Mouse (Mus musculus): Measurements from ENCODE around the gene Tmem132a. TPM values are rescaled to one million over a fixed set of nuclear protein-coding genes. Genes with fewer than 3 reads are reported as not detected.
A peak's percentile ranks its signal among the peaks of the same experiment; 100 is the strongest.

Tmem132a gene
- polyA plus RNA-seq, 1 experiment from 2014 or later: 130 TPM

DNA sequence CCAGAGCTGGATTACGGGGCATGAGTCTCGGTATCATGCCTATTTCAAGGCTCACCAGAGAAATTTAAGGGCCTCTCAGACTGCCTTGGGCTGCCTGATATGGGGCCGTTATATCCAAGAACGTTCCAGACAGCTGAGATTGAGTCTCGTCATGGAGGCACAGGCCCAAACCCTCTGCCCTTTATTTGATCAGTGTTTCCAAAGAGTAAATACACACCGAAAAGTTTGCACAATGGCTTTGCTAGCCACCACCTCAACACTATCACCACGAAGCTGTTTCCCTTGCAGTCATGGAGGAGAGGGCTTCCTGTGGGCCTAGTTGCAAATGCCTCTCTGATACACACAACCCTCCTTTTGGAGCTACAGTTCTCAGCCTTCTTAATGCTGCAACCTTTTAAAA is 45.7 kb downstream of the Tmem132a start:
- 89% methylated on average over 7 of the region's 7 CpGs for WGBS
- Histone ChIP-seq H3K4me2 (replicated peaks) (no peak overlapping the region), H3K9me3 (no peaks in the 10 kb centered on the region), H3K27ac (no peak overlapping the region), H3K4me1 (no peaks in the 10 kb centered on the region), H3K9ac (no peak overlapping the region), H3K27me3 (no peaks in the 10 kb centered on the region; the same call in 1 of the 2 replicates), H3K4me3 (no peak overlapping the region), H3K36me3 (no peaks in the 10 kb centered on the region)
- no peak for ATAC-seq (ENCODE audit: insufficient number of reproducible peaks, insufficient read depth, low FRiP score, low TSS enrichment)

- no peak overlapping the region for H3K4me2 ChIP-seq (replicated peaks)
- H3K9ac ChIP-seq: no peak overlapping the region
- no peak for ATAC-seq (ENCODE audit: insufficient number of reproducible peaks, insufficient read depth, low FRiP score, low TSS enrichment)
- H3K27me3 ChIP-seq: no peaks in the 10 kb centered on the region; the same call in 1 of the 2 replicates
- H3K9me3 ChIP-seq: no peaks in the 10 kb centered on the region
- 94% methylated on average over 4 of the region's 4 CpGs for WGBS
- H3K27ac ChIP-seq: no peak overlapping the region
- H3K36me3 ChIP-seq: no peaks in the 10 kb centered on the region
- H3K4me1 ChIP-seq: no peaks in the 10 kb centered on the region
- no peak overlapping the region for H3K4me3 ChIP-seq
Observed at GRCm38 (mm10) chr19:10822534-10822933, 47.2 kb downstream of the Tmem132a start.

DNA sequence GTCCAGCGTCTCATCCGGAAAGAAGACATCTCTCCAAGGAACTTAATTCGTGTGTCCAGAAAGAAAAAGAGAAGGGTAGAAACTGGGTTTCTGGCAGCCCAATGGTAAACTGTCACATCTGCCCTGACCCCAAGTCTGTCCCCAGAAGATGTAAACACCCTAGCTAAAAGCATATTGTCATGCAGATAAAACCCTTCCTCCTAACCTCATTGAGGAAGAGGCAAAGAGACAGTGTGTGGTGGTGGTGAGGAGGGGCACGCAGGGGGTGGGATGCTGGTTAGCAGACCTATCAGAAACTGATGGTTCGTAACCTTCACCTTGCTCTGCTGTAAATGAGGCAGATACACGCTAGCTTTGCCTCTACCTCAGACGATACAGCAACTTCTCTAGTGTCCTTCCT is 48.4 kb downstream of the Tmem132a start:
- no peak overlapping the region for H3K4me3 ChIP-seq
- 58% methylated on average over 7 of the region's 7 CpGs for whole genome bisulfite sequencing
- H3K4me1 ChIP-seq: no peaks in the 10 kb centered on the region
- no peak overlapping the region for H3K4me2 ChIP-seq (replicated peaks)
- no peak overlapping the region for H3K27ac ChIP-seq
- no peaks in the 10 kb centered on the region for H3K36me3 ChIP-seq
- no peaks in the 10 kb centered on the region; the same call in 1 of the 2 replicates for H3K27me3 ChIP-seq
- ATAC-seq (ENCODE audit: insufficient number of reproducible peaks, insufficient read depth, low FRiP score, low TSS enrichment): no peak
- H3K9me3 ChIP-seq: no peaks in the 10 kb centered on the region
- H3K9ac ChIP-seq: no peak overlapping the region

- Histone ChIP-seq H3K36me3 (no peaks in the 10 kb centered on the region), H3K4me2 (replicated peaks) (peak overlapping the region; percentile 29), H3K27me3 (no peaks in the 10 kb centered on the region; the same call in 1 of the 2 replicates), H3K4me1 (no peaks in the 10 kb centered on the region), H3K9me3 (no peaks in the 10 kb centered on the region), H3K4me3 (no peak overlapping the region), H3K27ac (no peak overlapping the region), H3K9ac (no peak overlapping the region)
- 43% methylated on average over 17 of the region's 17 CpGs for WGBS
- ATAC-seq (ENCODE audit: insufficient number of reproducible peaks, insufficient read depth, low FRiP score, low TSS enrichment): no peak
Observed at GRCm38 (mm10) chr19:10818217-10818946, 51.4 kb downstream of the Tmem132a start.

GRCm38 (mm10) chr19:10816462-10816861 is 53.3 kb downstream of the Tmem132a start:
- H3K9me3 ChIP-seq: no peaks in the 10 kb centered on the region
- no peak for ATAC-seq (ENCODE audit: insufficient number of reproducible peaks, insufficient read depth, low FRiP score, low TSS enrichment)
- WGBS: 63% methylated on average over 2 of the region's 2 CpGs
- H3K27ac ChIP-seq: no peak overlapping the region
- no peak overlapping the region for H3K9ac ChIP-seq
- no peaks in the 10 kb centered on the region; the same call in 1 of the 2 replicates for H3K27me3 ChIP-seq
- H3K4me1 ChIP-seq: no peaks in the 10 kb centered on the region
- no peak overlapping the region for H3K4me2 ChIP-seq (replicated peaks)
- H3K36me3 ChIP-seq: no peaks in the 10 kb centered on the region
- H3K4me3 ChIP-seq: no peak overlapping the region

- 86% methylated on average over 6 of the region's 6 CpGs for WGBS
- H3K9me3 ChIP-seq: no peaks in the 10 kb centered on the region
- no peaks in the 10 kb centered on the region; the same call in 1 of the 2 replicates for H3K27me3 ChIP-seq
Observed at GRCm38 (mm10) chr19:10815871-10816270, 53.9 kb downstream of the Tmem132a start.

GRCm38 (mm10) chr19:10813905-10814304 is 55.8 kb downstream of the Tmem132a start:
- H3K9me3 ChIP-seq: no peaks in the 10 kb centered on the region
- no peak for ATAC-seq (ENCODE audit: insufficient number of reproducible peaks, insufficient read depth, low FRiP score, low TSS enrichment)
- H3K4me3 ChIP-seq: no peak overlapping the region
- H3K27me3 ChIP-seq: no peaks in the 10 kb centered on the region
- no peaks in the 10 kb centered on the region for H3K4me1 ChIP-seq
- no peak overlapping the region for H3K27ac ChIP-seq
- no peaks in the 10 kb centered on the region for H3K36me3 ChIP-seq
- 64% methylated on average over 7 of the region's 7 CpGs for WGBS
- H3K9ac ChIP-seq: no peak overlapping the region
- no peak overlapping the region for H3K4me2 ChIP-seq (replicated peaks)

More at GRCm38 (mm10) chr19:10815871-10816270, 53.9 kb downstream of the Tmem132a start:
- Histone ChIP-seq H3K4me3 (no peak overlapping the region), H3K36me3 (no peaks in the 10 kb centered on the region), H3K27ac (no peak overlapping the region), H3K9ac (no peak overlapping the region), H3K4me2 (replicated peaks) (no peak overlapping the region), H3K4me1 (no peaks in the 10 kb centered on the region)
- ATAC-seq (ENCODE audit: insufficient number of reproducible peaks, insufficient read depth, low FRiP score, low TSS enrichment): no peak

- no peaks in the 10 kb centered on the region for H3K36me3 ChIP-seq
- 92% methylated on average over 5 of the region's 5 CpGs for WGBS
- no peak overlapping the region for H3K27ac ChIP-seq
- H3K9me3 ChIP-seq: no peaks in the 10 kb centered on the region
- no peak overlapping the region for H3K9ac ChIP-seq
- ATAC-seq (ENCODE audit: insufficient number of reproducible peaks, insufficient read depth, low FRiP score, low TSS enrichment): no peak
- no peak overlapping the region for H3K4me3 ChIP-seq
- no peaks in the 10 kb centered on the region for H3K27me3 ChIP-seq
- H3K4me2 ChIP-seq (replicated peaks): no peak overlapping the region
- H3K4me1 ChIP-seq: no peaks in the 10 kb centered on the region
Observed at GRCm38 (mm10) chr19:10813039-10813438, 56.7 kb downstream of the Tmem132a start.

DNA sequence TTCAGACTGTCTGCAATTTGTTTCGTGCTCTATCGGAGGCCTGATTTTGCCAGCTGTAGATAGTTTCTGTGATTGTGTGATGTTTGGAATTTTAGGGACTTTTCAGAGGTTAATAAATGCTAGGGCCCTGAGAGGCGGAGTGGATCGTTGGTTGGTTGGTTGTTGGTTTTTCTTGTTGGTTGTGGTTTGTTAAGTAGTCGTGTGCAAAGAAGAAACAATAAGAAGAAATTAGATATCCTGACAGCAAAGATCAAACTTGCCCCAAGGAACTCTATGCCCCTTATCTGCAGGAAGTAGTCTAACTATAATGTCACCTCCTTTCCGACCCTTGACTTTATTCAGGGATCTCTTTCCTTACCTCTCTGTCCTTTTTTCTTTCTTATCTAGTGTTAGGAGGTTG is 58.3 kb downstream of the Tmem132a start:
- Histone ChIP-seq H3K9ac (no peak overlapping the region), H3K27ac (no peak overlapping the region)
- no peak for ATAC-seq (ENCODE audit: insufficient number of reproducible peaks, insufficient read depth, low FRiP score, low TSS enrichment)

GRCm38 (mm10) chr19:10810176-10810492 is 59.6 kb downstream of the Tmem132a start:
- H3K36me3 ChIP-seq: no peaks in the 10 kb centered on the region

More for the DNA sequence above, 58.3 kb downstream of the Tmem132a start:
- no peak overlapping the region for H3K4me3 ChIP-seq
- no peaks in the 10 kb centered on the region for H3K36me3 ChIP-seq
- H3K4me2 ChIP-seq (replicated peaks): no peak overlapping the region
- no peaks in the 10 kb centered on the region for H3K27me3 ChIP-seq
- WGBS: 67% methylated on average over 6 of the region's 6 CpGs
- H3K4me1 ChIP-seq: no peaks in the 10 kb centered on the region
- H3K9me3 ChIP-seq: no peaks in the 10 kb centered on the region

GRCm38 (mm10) chr19:10809428-10810175 is 60.1 kb downstream of the Tmem132a start:
- no peak for ATAC-seq (ENCODE audit: insufficient number of reproducible peaks, insufficient read depth, low FRiP score, low TSS enrichment)
- Histone ChIP-seq H3K36me3 (no peaks in the 10 kb centered on the region), H3K4me2 (replicated peaks) (no peak overlapping the region), H3K4me1 (no peaks in the 10 kb centered on the region), H3K27me3 (no peaks in the 10 kb centered on the region), H3K4me3 (no peak overlapping the region), H3K9ac (no peak overlapping the region), H3K9me3 (no peaks in the 10 kb centered on the region), H3K27ac (no peak overlapping the region)
- 77% methylated on average over 11 of the region's 11 CpGs for WGBS

More at GRCm38 (mm10) chr19:10810176-10810492, 59.6 kb downstream of the Tmem132a start:
- Histone ChIP-seq H3K4me1 (no peaks in the 10 kb centered on the region), H3K9ac (no peak overlapping the region), H3K27me3 (no peaks in the 10 kb centered on the region), H3K9me3 (no peaks in the 10 kb centered on the region), H3K27ac (no peak overlapping the region), H3K4me2 (replicated peaks) (no peak overlapping the region), H3K4me3 (no peak overlapping the region)
- no peak for ATAC-seq (ENCODE audit: insufficient number of reproducible peaks, insufficient read depth, low FRiP score, low TSS enrichment)
- 56% methylated on average over 4 of the region's 4 CpGs for WGBS

All from embryonic facial prominence, embryonic 12.5 days (tissue).